Comparison of ENCODE assay signal across 9 mouse cellular contexts in the genomic region with DNA sequence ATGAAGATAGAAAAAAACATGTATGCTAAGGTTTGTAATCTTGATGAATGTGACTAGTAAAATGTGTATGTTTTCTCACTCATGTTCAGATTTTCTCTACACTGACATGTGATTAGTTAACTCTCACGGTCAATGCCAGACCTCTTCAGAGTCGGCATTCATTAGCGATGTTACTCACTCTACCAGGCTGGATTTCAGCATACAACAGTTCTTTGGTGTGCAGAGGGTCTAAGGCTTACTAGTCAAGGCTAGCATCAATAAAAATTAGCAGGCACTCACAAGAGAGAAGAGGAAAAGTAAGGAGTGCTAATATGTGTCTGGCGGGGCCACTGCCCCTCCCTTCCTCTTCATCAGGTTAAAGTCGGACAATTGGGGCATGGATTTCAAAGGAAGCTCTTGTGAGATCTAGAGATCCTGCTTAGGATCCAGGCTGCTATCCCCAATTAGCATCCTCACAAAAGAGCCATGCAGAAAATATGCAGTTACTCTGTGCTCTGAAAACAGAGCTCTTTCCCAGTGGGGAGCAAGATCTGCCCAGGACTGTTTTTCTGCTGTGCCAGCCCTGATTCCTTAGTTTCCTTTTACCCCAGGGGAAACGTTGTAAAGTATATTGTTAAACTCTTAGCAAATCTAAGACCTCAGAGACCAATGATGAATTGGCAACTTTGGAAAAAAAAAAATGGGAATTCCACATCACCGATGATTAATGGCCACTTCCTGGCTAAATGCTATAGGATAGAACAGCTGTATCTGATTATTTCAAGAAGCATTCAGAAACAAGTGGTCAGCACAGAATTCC. TPM values are rescaled to one million over a fixed set of nuclear protein-coding genes. Genes with fewer than 3 reads are reported as not detected.
DNase-seq lines count a peak whose midpoint lies in the region; ATAC-seq and TF ChIP-seq lines count a peak whose summit lies in the region.
"Had no signal": no experiment of that assay in that cellular context is flagged by ENCODE, and none has a peak within 500 bp of the region (broad histone marks: within the 10 kb centered on the region; RNA-seq: fewer than 3 reads in every experiment).

No protein-coding gene starts in this region.

- WGBS in forebrain, embryonic 14.5 days: 1% methylated on average over 7 of the region's 7 CpGs

- H3K9ac ChIP-seq in forebrain, embryonic 14.5 days (ENCODE audit: low read length): 0 out of 2 replicates have a peak overlapping the region, but pooled peaks have one; percentile 21

- no peak for TF ChIP-seq CTCF in gastrocnemius, adult 2 months (IDR thresholded peaks at IDR 0.05)

- H3K36me3 ChIP-seq in forebrain, embryonic 14.5 days (ENCODE audit: control insufficient read depth, insufficient read depth, low read length): no peaks in the 10 kb centered on the region

- DNase-seq in gastrocnemius, adult 2 months: no peak
- DNase-seq in gastrocnemius, postnatal 4 days (ENCODE audit: low spot score in 2 of 2): no peak
- peak; percentile 13 for DNase-seq in R1 (ENCODE audit: low read depth, low spot score)
- DNase-seq in forebrain, embryonic 14.5 days (ENCODE audit: low spot score): peak; percentile 48
- DNase-seq in mesoderm, embryonic 11.5 days (ENCODE audit: low read depth, low spot score): peak; percentile 77
- DNase-seq in ovary, adult 18-20 months (ENCODE audit: low spot score): no peak
- no peak for DNase-seq in right cerebral cortex, postnatal 25 days
- DNase-seq: thymus, postnatal 25 days had no signal

- H3K4me3 ChIP-seq in gastrocnemius, adult 2 months: peak overlapping the region; percentile 59
- no peak overlapping the region for H3K4me3 ChIP-seq in forebrain, embryonic 14.5 days (ENCODE audit: low read depth, low read length)

- peak overlapping the region; percentile 60 for H3K27ac ChIP-seq in gastrocnemius, adult 2 months
- peak overlapping the region; percentile 57; the same call in 1 of the 2 replicates for H3K27ac ChIP-seq in forebrain, embryonic 14.5 days (ENCODE audit: low read depth, low read length)

- H3K4me1 ChIP-seq in forebrain, embryonic 14.5 days (ENCODE audit: control insufficient read depth, insufficient read depth, low read length): peaks cover 16% of the 10 kb centered on the region

- intact Hi-C loops in gastrocnemius, adult 2 months (cut with DNase I): no loop called here

- peak; percentile 63; the same call in 1 of the 2 replicates for ATAC-seq in forebrain, embryonic 14.5 days
- ATAC-seq in cerebellum, adult (ENCODE audit: insufficient number of reproducible peaks, low FRiP score, low TSS enrichment): no peak

- H3K4me2 ChIP-seq in forebrain, embryonic 14.5 days (ENCODE audit: low read length): peak overlapping the region; percentile 25

- no peaks in the 10 kb centered on the region for H3K9me3 ChIP-seq in forebrain, embryonic 14.5 days (replicated peaks; ENCODE audit: control insufficient read depth, low read length)

- no peaks in the 10 kb centered on the region for H3K27me3 ChIP-seq in forebrain, embryonic 14.5 days (replicated peaks; ENCODE audit: control insufficient read depth, insufficient read depth, low read length)

RNA-seq across cellular contexts. Expression of a gene that starts 15.8 kb away (rescaled TPM):
- 1 to 10 TPM; 2.2 to 2.8 TPM for total RNA-seq in gastrocnemius, adult 2 months (2021)
- 10 to 100 TPM; 20.4 to 21.9 TPM for total RNA-seq in gastrocnemius, postnatal 4 days (2021)
- 33.1 and 35.6 TPM in 2 replicates for polyA plus RNA-seq in forebrain, embryonic 14.5 days (2014; fragmentation: Nextera tagmentation; extraction: Ambion mirVana)

Comparison
In these comparisons a context has a peak if more than half of its experiments do, and no peak if none do; other contexts are left out.
1. RNA of a gene that starts 15.8 kb away (total RNA-seq): 20.4 to 21.9 TPM in gastrocnemius, postnatal 4 days; 2.2 to 2.8 TPM in gastrocnemius, adult 2 months; every median in the first group is over 4 times any median in the second.
2. DNase-seq: peak in R1 (single experiment), forebrain, embryonic 14.5 days (single experiment) and mesoderm, embryonic 11.5 days (single experiment); none in gastrocnemius, adult 2 months (single experiment), gastrocnemius, postnatal 4 days (0 of 2), ovary, adult 18-20 months (single experiment) and right cerebral cortex, postnatal 25 days (single experiment).